Mouse (Mus musculus): ENCODE results near the gene Lgals3bp. TPM values are rescaled to one million over a fixed set of nuclear protein-coding genes. Genes with fewer than 3 reads are reported as not detected.

The Lgals3bp gene
- polyA plus RNA-seq, 2 experiments, result 30.1 to 36.6 TPM

DNA sequence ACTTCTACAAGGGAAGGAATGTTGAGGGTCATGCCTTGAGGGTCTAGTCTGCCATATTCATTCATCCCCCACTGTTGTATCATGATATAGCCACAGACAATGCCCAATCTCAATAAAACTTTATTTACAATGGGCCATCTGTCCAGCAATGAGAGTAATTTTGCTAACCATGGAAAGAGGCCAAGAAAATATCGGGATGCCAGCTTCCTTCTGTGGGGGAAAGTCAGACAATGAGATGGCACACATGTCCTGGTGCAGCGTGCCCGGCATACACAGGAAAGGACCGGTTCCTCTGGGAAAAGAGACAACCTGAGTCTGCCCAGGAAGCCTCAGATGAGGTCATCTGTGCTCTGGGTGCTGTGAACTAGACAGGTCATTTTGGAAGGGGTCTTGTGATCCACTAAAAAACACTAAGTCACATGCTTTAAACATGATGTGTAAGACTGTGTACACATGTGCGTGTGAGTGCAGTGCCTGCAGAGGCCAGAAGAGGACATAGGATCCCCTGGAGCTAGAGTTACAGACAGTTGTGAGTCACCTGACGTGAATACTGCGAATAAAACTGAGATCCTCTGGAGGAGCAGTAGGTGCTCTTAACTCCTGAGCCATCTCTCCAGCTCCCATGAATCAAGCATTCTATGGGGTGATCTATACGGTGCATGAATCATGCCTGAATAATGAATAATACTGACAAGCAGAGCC lies 55.3 kb downstream of the Lgals3bp start:
- H3K36me3 ChIP-seq (replicated peaks; ENCODE audit: control insufficient read depth, insufficient read depth, low read depth), result no peaks in the 10 kb centered on the region
- 68% methylated on average over 8 of the region's 8 CpGs for WGBS (ENCODE audit: insufficient replicate concordance)
- no peak for ATAC-seq (ENCODE audit: insufficient read depth)

DNA sequence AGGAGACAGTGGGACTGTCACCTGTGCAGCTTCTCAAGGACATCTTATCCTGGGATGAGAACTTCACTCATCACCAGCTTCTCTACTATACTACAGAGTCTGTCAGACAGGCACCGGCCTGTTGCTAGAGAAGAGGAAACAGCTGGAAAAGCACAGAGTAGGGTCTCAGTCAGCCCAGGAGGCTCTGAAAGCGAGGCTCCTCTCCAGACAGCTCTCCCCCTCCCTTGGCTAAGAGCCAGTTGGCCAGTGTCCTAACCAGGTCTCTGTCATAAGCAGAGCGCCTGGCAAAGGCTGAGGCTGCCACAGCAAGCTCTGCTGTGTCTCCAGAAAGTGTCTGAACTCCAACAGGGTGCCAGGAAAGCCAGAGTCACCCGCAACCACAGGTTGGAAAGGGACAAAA lies 56.2 kb downstream of the Lgals3bp start:
- 38% methylated on average over 4 of the region's 4 CpGs for WGBS (ENCODE audit: insufficient replicate concordance)
- ATAC-seq (ENCODE audit: insufficient read depth) (no peak), DNase-seq (ENCODE audit: low read depth in 3 of 3, low spot score in 3 of 3) (no peak)
- Histone ChIP-seq H3K4me3 (ENCODE audit: insufficient read depth in 1 of 2, low read depth in 2 of 2, low read length in 2 of 2) (no peak overlapping the region), H3K4me2 (ENCODE audit: low read depth) (no peak overlapping the region), H3K4me1 (replicated peaks; ENCODE audit: control insufficient read depth in 2 of 2, insufficient read depth in 2 of 2, low read length in 1 of 2) (peaks cover 0 to 5% of the 10 kb centered on the region in 2 experiments; a peak in 2 of 4 replicates), H3K27me3 (ENCODE audit: control insufficient read depth, insufficient read depth, low read length) (no peaks in the 10 kb centered on the region), H3K36me3 (replicated peaks; ENCODE audit: control insufficient read depth, insufficient read depth, low read depth) (no peaks in the 10 kb centered on the region), H3K27ac (no peak overlapping the region), H3K9ac (replicated peaks) (no peak overlapping the region), H3K9me3 (ENCODE audit: control insufficient read depth, low read length) (no peaks in the 10 kb centered on the region)
- no peak for TF ChIP-seq EP300 (IDR thresholded peaks at IDR 0.05; ENCODE audit: low read depth)
- no peak for TF ChIP-seq CTCF (IDR thresholded peaks at IDR 0.05; ENCODE audit: low read depth)

More for the DNA sequence above, 55.3 kb downstream of the Lgals3bp start:
- TF ChIP-seq CTCF (IDR thresholded peaks at IDR 0.05; ENCODE audit: low read depth) (no peak), EP300 (IDR thresholded peaks at IDR 0.05; ENCODE audit: low read depth) (no peak)
- peaks cover 0 to 5% of the 10 kb centered on the region in 2 experiments; a peak in 2 of 4 replicates for H3K4me1 ChIP-seq (replicated peaks; ENCODE audit: control insufficient read depth in 2 of 2, insufficient read depth in 2 of 2, low read length in 1 of 2)
- H3K4me3 ChIP-seq (ENCODE audit: insufficient read depth in 1 of 2, low read depth in 2 of 2, low read length in 2 of 2), result no peak overlapping the region
- no peak overlapping the region for H3K9ac ChIP-seq (replicated peaks)
- H3K27ac ChIP-seq, result no peak overlapping the region
- no peak for DNase-seq (ENCODE audit: low read depth in 3 of 3, low spot score in 3 of 3)
- no peak overlapping the region for H3K4me2 ChIP-seq (ENCODE audit: low read depth)
- H3K27me3 ChIP-seq (ENCODE audit: control insufficient read depth, insufficient read depth, low read length), result no peaks in the 10 kb centered on the region
- H3K9me3 ChIP-seq (ENCODE audit: control insufficient read depth, low read length), result no peaks in the 10 kb centered on the region

DNA sequence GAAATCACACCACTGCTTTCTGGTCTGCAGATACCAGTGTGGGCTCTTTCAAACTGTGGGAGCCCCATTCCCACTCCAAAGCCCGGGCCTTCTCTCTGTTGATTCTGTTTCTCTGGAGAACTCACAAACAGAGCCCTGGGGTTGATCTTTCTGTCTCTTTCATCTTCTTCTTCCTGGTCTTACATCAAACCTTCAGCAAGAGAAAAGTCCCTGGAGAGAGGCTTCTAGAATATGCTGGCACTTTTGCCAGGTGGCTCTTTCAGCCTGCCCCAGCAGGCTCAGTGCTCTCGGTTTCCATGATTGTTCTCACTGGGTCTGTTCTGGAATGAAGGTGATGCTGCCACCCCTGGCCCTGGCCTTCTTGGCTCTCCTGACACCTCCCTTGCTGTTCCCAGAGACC lies 58.3 kb downstream of the Lgals3bp start:
- TF ChIP-seq EP300 (IDR thresholded peaks at IDR 0.05; ENCODE audit: low read depth), result no peak
- no peak for TF ChIP-seq CTCF (IDR thresholded peaks at IDR 0.05; ENCODE audit: low read depth)
- WGBS (ENCODE audit: insufficient replicate concordance), result 60% methylated on average over 2 of the region's 2 CpGs
- Histone ChIP-seq H3K4me3 (ENCODE audit: insufficient read depth in 1 of 2, low read depth in 2 of 2, low read length in 2 of 2) (no peak overlapping the region), H3K9ac (replicated peaks) (no peak overlapping the region), H3K36me3 (replicated peaks; ENCODE audit: control insufficient read depth, insufficient read depth, low read depth) (no peaks in the 10 kb centered on the region), H3K4me1 (replicated peaks; ENCODE audit: control insufficient read depth in 2 of 2, insufficient read depth in 2 of 2, low read length in 1 of 2) (peaks cover 0 to 4% of the 10 kb centered on the region in 2 experiments; a peak in 2 of 4 replicates), H3K9me3 (ENCODE audit: control insufficient read depth, low read length) (no peaks in the 10 kb centered on the region), H3K4me2 (ENCODE audit: low read depth) (no peak overlapping the region), H3K27me3 (ENCODE audit: control insufficient read depth, insufficient read depth, low read length) (no peaks in the 10 kb centered on the region), H3K27ac (no peak overlapping the region)
- no peak for ATAC-seq (ENCODE audit: insufficient read depth)
- DNase-seq (ENCODE audit: low read depth in 3 of 3, low spot score in 3 of 3), result no peak

Other genes with a start within 250 kb of the Lgals3bp start
- 2.1 and 2.7 TPM in 2 replicates for gene Cyth1, start 153.5 kb downstream of the Lgals3bp start, polyA plus RNA-seq (2012; rRNA removed)
- 1.7 and 1.9 TPM in 2 replicates for gene Cyth1, start 153.5 kb downstream of the Lgals3bp start, polyA plus RNA-seq (2014; fragmentation: Nextera tagmentation; extraction: Ambion mirVana)
- gene Usp36, start 111.8 kb downstream of the Lgals3bp start, polyA plus RNA-seq (2012; rRNA removed), result 5.1 and 5.3 TPM in 2 replicates
- gene Usp36, start 111.8 kb downstream of the Lgals3bp start, polyA plus RNA-seq (2014; fragmentation: Nextera tagmentation; extraction: Ambion mirVana), result 4.1 and 4.6 TPM in 2 replicates
- 0.04 TPM in 2 replicates for gene Cep295nl, start 59.6 kb downstream of the Lgals3bp start, polyA plus RNA-seq (2012; rRNA removed)
- gene Cep295nl, start 59.6 kb downstream of the Lgals3bp start, polyA plus RNA-seq (2014; fragmentation: Nextera tagmentation; extraction: Ambion mirVana), result not detected in 2 replicates
- gene Timp2, start 46.4 kb downstream of the Lgals3bp start, polyA plus RNA-seq (2012; rRNA removed), result 1.9 and 3.2 TPM in 2 replicates
- gene Timp2, start 46.4 kb downstream of the Lgals3bp start, polyA plus RNA-seq (2014; fragmentation: Nextera tagmentation; extraction: Ambion mirVana), result 4.6 and 5.7 TPM in 2 replicates
- 7.8 and 8.3 TPM in 2 replicates for gene Cant1, start 17.0 kb upstream of the Lgals3bp start, polyA plus RNA-seq (2012; rRNA removed)
- gene Cant1, start 17.0 kb upstream of the Lgals3bp start, polyA plus RNA-seq (2014; fragmentation: Nextera tagmentation; extraction: Ambion mirVana), result 6.0 and 7.4 TPM in 2 replicates
- 0.93 and 1.1 TPM in 2 replicates for gene C1qtnf1, start 26.1 kb upstream of the Lgals3bp start, polyA plus RNA-seq (2012; rRNA removed)
- gene C1qtnf1, start 26.1 kb upstream of the Lgals3bp start, polyA plus RNA-seq (2014; fragmentation: Nextera tagmentation; extraction: Ambion mirVana), result 0.90 and 1.4 TPM in 2 replicates
- gene Engase, start 74.7 kb upstream of the Lgals3bp start, polyA plus RNA-seq (2012; rRNA removed), result 4.1 and 4.7 TPM in 2 replicates
- gene Engase, start 74.7 kb upstream of the Lgals3bp start, polyA plus RNA-seq (2014; fragmentation: Nextera tagmentation; extraction: Ambion mirVana), result 6.5 and 6.6 TPM in 2 replicates

All from liver, embryonic 14.5 days (tissue).